Mouse (Mus musculus) hematopoietic stem cell, adult 5-6 weeks (primary cell): ENCODE results near the gene Scrn1. TPM values are rescaled to one million over a fixed set of nuclear protein-coding genes. Genes with fewer than 3 reads are reported as not detected.

Source experiments
- ATAC-seq, 2 experiments: fragments of 125-278 bp in 1 of 2; replicated peaks in 1 of 2; 2 replicates each; pipeline ENCODE4 v1.8.0; 2016 to 2017; ENCODE audit warnings: inconsistent platforms in 2 of 2, mild to moderate bottlenecking in 2 of 2, moderate number of reproducible peaks in 2 of 2, low read depth in 1 of 2, moderate TSS enrichment in 1 of 2; ENCODE audit not compliant: low FRiP score in 2 of 2, poor library complexity in 2 of 2, severe bottlenecking in 2 of 2, insufficient read depth in 1 of 2, low TSS enrichment in 1 of 2
- total RNA-seq: library from RNA; stranded (forward); fragments of 172-1452, 232-1000 nt; gene quantifications from 2 replicates; pipeline ENCODE4 v1.2.3, GENCODE M21; 2017

Scrn1 gene
- total RNA-seq, 1 experiment from 2014 or later: 1.0 TPM

GRCm38 (mm10) chr6:54548314-54549019 lies 17.8 kb downstream of the Scrn1 start:
- peak in 1 of 2 experiments; percentile 45; a peak in 1 of 4 replicates for ATAC-seq

GRCm38 (mm10) chr6:54543646-54544045 lies 22.6 kb downstream of the Scrn1 start:
- no peak for ATAC-seq

- ATAC-seq: no peak
These were observed 23.5 kb downstream of the Scrn1 start for GRCm38 (mm10) chr6:54542836-54543235.

- no peak for ATAC-seq
These were observed 25.9 kb downstream of the Scrn1 start for GRCm38 (mm10) chr6:54540252-54540887.

GRCm38 (mm10) chr6:54539396-54539795 lies 26.9 kb downstream of the Scrn1 start:
- ATAC-seq: no peak

GRCm38 (mm10) chr6:54538773-54539173 lies 27.5 kb downstream of the Scrn1 start:
- ATAC-seq: no peak

- ATAC-seq: no peak
These were observed 29.2 kb downstream of the Scrn1 start for GRCm38 (mm10) chr6:54537053-54537452.

GRCm38 (mm10) chr6:54535485-54535884 lies 30.8 kb downstream of the Scrn1 start:
- no peak for ATAC-seq

- ATAC-seq: no peak
These were observed 35.2 kb downstream of the Scrn1 start for GRCm38 (mm10) chr6:54531048-54531481.

GRCm38 (mm10) chr6:54530182-54530581 lies 36.1 kb downstream of the Scrn1 start:
- ATAC-seq: no peak

GRCm38 (mm10) chr6:54528666-54529065 lies 37.6 kb downstream of the Scrn1 start:
- no peak for ATAC-seq

GRCm38 (mm10) chr6:54518758-54519157 lies 47.5 kb downstream of the Scrn1 start:
- no peak for ATAC-seq

GRCm38 (mm10) chr6:54516512-54517134 lies 49.7 kb downstream of the Scrn1 start:
- ATAC-seq: no peak

- ATAC-seq: no peak
These were observed 54.0 kb downstream of the Scrn1 start for GRCm38 (mm10) chr6:54512256-54512655.

GRCm38 (mm10) chr6:54509264-54509663 lies 57.0 kb downstream of the Scrn1 start:
- no peak for ATAC-seq

- no peak for ATAC-seq
These were observed 58.0 kb downstream of the Scrn1 start for GRCm38 (mm10) chr6:54508256-54508793.

GRCm38 (mm10) chr6:54507808-54508207 lies 58.5 kb downstream of the Scrn1 start:
- no peak for ATAC-seq

- ATAC-seq: peak in 1 of 2 experiments; percentile 42; a peak in 1 of 4 replicates
These were observed 59.3 kb downstream of the Scrn1 start for GRCm38 (mm10) chr6:54507002-54507401.
